Mouse (Mus musculus): ENCODE measurements at regions not wholly inside any gene's neighbourhood (a gene's known extent, or its start where the extent isn't known, plus 50 kb on each side); places are given as distances from the start of the nearest gene placed in this dataset.
"Not testable (repeated sequence)": the region's sequence is repeated elsewhere in the genome, so short reads cannot be mapped to it uniquely, and the experiment has no call there.

DNA sequence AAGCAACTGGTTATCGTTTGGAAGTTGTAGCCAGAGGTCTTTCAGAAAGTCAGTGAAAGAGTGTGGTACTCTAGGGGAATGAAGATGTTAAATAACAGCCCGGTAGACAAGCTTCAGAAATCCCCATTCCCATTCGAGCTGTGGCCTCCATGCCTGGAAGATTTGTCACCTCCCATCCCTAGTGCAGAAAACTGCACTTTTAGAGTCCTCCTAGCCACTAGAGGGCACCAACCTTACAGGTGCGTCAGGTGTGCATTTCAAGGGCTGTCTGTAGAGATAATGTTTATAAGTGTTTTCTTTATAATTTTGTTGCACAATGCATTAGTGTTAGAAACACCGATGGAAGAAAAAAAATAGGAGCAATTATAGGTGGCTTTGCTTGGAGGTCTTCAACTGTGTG lies 187.3 kb downstream of the Lyplal1 start:
- no peak for ATAC-seq (replicated peaks)
- H3K4me1 ChIP-seq = no peaks in the 10 kb centered on the region

DNA sequence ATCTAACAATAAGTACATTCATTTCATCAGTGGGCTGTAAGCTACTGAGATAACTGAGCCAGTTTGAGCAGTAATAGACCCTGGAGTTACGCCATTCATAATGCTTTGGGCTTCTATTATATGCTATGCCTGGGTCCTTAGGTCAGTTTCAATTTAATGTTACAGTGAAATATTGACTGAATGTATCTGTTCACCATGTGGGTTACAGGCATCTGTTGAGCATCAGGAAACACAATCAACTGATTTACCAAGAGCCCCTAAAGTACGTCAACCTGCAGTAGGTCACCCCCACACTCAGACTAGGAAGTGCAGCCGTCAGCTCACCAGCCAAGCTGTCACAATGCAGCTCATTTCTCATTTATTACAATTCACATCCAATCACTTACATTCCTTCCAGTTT lies 183.5 kb downstream of the Lyplal1 start:
- no peaks in the 10 kb centered on the region for H3K9me3 ChIP-seq
- WGBS = 86% methylated on average over 3 of the region's 3 CpGs
- H3K4me3 ChIP-seq = no peak overlapping the region
- no peaks in the 10 kb centered on the region for H3K4me1 ChIP-seq
- no peak overlapping the region for H3K4me2 ChIP-seq (replicated peaks)
- H3K27ac ChIP-seq (replicated peaks) = no peak overlapping the region
- no peak for ATAC-seq (replicated peaks)
- no peaks in the 10 kb centered on the region for H3K27me3 ChIP-seq
- H3K36me3 ChIP-seq = no peaks in the 10 kb centered on the region
- no peak overlapping the region for H3K9ac ChIP-seq (replicated peaks)

More for the DNA sequence above, 187.3 kb downstream of the Lyplal1 start:
- no peak overlapping the region for H3K4me3 ChIP-seq
- H3K36me3 ChIP-seq = no peaks in the 10 kb centered on the region
- H3K9me3 ChIP-seq = no peaks in the 10 kb centered on the region
- no peak overlapping the region for H3K9ac ChIP-seq (replicated peaks)
- no peak overlapping the region for H3K27ac ChIP-seq (replicated peaks)
- H3K4me2 ChIP-seq (replicated peaks) = no peak overlapping the region
- no peaks in the 10 kb centered on the region for H3K27me3 ChIP-seq
- 86% methylated on average over 5 of the region's 5 CpGs for WGBS

DNA sequence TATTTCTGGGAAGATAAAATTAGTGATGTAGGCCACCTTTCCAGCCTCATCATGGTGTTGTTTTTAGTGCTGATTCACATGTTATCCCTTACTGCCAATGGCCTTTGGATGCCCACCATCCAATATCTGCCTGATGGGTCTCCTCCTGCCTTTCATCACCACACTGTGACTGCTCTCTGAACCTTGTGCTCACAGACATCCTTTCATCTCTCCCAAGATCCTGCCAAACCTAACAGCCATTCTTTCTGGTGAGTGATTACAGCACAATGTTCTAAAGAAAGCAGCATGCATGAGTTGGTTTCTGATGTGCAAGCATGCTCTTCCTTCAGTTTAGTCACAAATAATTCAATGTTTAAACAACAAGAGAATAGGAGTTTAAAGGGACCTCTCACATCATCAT lies 180.1 kb downstream of the Lyplal1 start:
- Histone ChIP-seq H3K4me3 (no peak overlapping the region), H3K27ac (replicated peaks) (no peak overlapping the region), H3K4me1 (no peaks in the 10 kb centered on the region), H3K4me2 (replicated peaks) (no peak overlapping the region), H3K27me3 (no peaks in the 10 kb centered on the region), H3K9me3 (no peaks in the 10 kb centered on the region), H3K36me3 (no peaks in the 10 kb centered on the region), H3K9ac (replicated peaks) (no peak overlapping the region)
- no peak for ATAC-seq (replicated peaks)

DNA sequence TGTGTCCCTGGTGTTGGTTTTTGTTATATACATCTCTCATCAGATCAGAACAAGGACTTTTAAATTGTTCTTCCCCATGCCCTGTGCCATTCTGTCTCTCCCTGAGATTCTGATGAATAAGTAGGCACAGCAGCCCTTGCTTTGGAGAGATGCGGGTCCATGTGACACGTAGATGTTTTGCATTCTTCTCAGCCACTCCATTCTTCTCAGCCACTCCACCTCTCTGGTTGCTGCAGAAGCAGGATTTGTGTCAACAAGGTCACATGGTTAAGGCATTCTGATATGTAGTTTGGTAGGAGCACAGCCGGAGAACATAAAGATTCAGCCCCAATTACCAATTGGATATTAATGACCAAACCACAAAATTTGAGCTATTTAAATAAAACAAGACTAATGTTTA lies 177.2 kb downstream of the Lyplal1 start:
- Histone ChIP-seq H3K9ac (replicated peaks) (no peak overlapping the region), H3K36me3 (no peaks in the 10 kb centered on the region), H3K9me3 (no peaks in the 10 kb centered on the region), H3K4me1 (no peaks in the 10 kb centered on the region), H3K27ac (replicated peaks) (no peak overlapping the region), H3K4me2 (replicated peaks) (no peak overlapping the region), H3K27me3 (no peaks in the 10 kb centered on the region), H3K4me3 (no peak overlapping the region)
- 76% methylated on average over 3 of the region's 3 CpGs for WGBS
- ATAC-seq (replicated peaks) = no peak

DNA sequence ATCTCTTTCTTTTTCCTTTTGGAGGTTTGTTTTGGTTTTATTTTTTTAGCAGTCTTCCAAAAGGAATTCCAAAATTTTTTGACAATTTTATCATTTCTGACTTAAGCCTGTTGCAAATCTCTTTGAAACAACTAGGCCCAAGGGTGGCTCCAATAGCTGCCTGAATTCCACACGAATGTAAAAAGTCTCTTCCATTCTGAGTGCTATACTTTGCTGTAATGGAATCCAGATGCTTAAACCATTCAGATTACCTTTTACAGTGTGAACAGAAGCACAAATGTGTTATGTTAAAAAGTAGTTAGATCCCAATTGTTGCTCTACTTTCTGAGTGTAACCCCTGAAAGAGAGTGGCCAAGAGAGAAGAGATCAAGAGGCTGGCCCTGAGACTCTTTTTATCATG lies 176.6 kb downstream of the Lyplal1 start:
- ATAC-seq (replicated peaks) = no peak
- H3K4me2 ChIP-seq (replicated peaks) = no peak overlapping the region
- H3K9ac ChIP-seq (replicated peaks) = no peak overlapping the region
- no peaks in the 10 kb centered on the region for H3K9me3 ChIP-seq
- no peaks in the 10 kb centered on the region for H3K4me1 ChIP-seq
- no peaks in the 10 kb centered on the region for H3K36me3 ChIP-seq
- 73% methylated on average over 1 of the region's 1 CpGs for WGBS
- no peaks in the 10 kb centered on the region for H3K27me3 ChIP-seq
- no peak overlapping the region for H3K27ac ChIP-seq (replicated peaks)
- no peak overlapping the region for H3K4me3 ChIP-seq

DNA sequence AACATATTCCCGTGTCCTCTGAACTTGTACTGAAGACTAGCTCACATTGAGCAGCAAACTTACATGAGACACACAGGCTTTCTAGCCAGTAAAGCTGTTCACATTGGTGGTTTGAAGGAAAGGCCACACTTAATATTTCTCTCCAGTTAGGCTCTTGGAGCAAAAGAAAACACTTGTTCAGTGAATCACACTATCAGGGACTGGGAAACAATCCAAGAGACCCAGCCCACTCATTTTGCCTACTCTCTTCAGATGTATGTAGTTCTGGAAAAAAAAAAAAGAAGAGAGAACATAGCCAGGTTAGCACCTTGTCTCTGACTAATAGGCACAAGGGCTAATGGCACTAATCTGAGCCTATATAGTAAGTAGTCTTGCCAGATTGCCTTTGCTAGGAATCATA lies 165.9 kb downstream of the Lyplal1 start:
- no peak for ATAC-seq (replicated peaks)
- Histone ChIP-seq H3K9ac (replicated peaks) (no peak overlapping the region), H3K27ac (replicated peaks) (no peak overlapping the region), H3K27me3 (no peaks in the 10 kb centered on the region), H3K4me2 (replicated peaks) (no peak overlapping the region), H3K4me1 (no peaks in the 10 kb centered on the region), H3K9me3 (no peaks in the 10 kb centered on the region), H3K4me3 (no peak overlapping the region), H3K36me3 (no peaks in the 10 kb centered on the region)
- WGBS = 97% methylated on average over 1 of the region's 1 CpGs

DNA sequence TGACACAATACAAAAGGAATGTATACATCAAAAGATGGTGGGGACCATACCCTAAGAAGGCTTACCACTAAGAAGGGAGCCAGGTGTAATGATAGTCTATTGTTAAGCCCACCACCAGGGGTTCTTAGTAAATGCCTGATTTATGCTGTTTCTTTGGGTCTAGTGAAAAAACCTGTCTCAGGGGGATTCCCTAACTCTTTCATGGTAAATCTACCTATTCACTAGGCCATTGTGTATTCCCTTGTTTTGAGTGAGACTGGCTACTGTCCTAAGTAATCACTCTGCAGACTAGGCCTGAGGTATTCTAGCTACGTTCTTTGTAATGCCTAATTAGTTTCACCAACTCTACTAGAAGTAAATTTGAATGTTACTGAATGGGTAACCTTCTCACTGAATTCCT lies 161.3 kb downstream of the Lyplal1 start:
- WGBS = 5% methylated on average over 1 of the region's 1 CpGs
- not testable (repeated sequence) for H3K9me3 ChIP-seq; H3K36me3 ChIP-seq; H3K4me3 ChIP-seq; H3K27ac ChIP-seq (replicated peaks); H3K4me1 ChIP-seq; H3K9ac ChIP-seq (replicated peaks); H3K4me2 ChIP-seq (replicated peaks); H3K27me3 ChIP-seq; ATAC-seq (replicated peaks)

DNA sequence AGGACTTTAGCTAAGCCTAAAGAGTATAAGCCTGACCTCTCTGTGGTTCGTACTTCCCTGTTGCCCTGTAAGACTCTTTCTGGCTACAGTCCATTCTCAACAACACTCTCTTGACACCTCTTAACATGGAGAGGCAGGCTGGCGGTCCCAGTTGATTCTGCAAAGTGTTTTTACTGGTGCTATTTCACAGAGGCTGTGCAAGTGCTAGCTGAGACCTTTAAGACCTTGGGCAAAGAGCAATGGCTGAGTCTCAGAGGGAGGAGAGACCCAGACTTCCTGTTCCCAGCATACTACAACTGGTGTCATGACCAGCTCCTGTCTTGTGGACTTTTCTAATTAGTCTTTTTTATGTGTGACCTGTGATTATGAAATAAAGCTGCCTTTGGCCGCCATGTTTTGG lies 159.6 kb downstream of the Lyplal1 start:
- 0 out of 2 replicates have a peak, but pooled peaks cover 2% of the 10 kb centered on the region for H3K4me1 ChIP-seq
- 85% methylated on average over 3 of the region's 3 CpGs for WGBS
- no peaks in the 10 kb centered on the region for H3K9me3 ChIP-seq
- no peak overlapping the region for H3K27ac ChIP-seq (replicated peaks)
- no peak for ATAC-seq (replicated peaks)
- no peaks in the 10 kb centered on the region for H3K36me3 ChIP-seq
- H3K4me3 ChIP-seq = no peak overlapping the region
- H3K9ac ChIP-seq (replicated peaks) = no peak overlapping the region
- no peak overlapping the region for H3K4me2 ChIP-seq (replicated peaks)
- no peaks in the 10 kb centered on the region for H3K27me3 ChIP-seq

DNA sequence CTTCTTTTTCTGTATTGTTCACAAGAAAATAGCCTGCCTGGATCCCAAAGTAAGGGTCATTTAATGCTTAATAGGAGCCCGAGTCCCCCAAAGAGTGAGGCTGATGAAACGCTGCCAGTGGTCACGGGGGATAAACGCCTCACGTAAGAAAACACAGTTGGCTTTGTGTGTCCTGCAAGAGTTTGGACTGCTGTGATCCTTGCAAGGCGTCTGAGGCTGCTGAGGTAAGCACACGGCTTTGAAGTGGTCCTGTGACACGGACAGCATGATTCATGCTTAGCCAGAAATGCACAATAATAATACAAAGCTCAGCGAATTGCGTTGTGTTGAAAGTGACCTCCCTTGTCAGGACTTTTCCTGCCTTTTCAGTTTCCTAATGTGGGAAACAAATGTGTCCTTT lies 158.8 kb downstream of the Lyplal1 start:
- WGBS = 22% methylated on average over 10 of the region's 10 CpGs
- ATAC-seq (replicated peaks) = no peak
- 0 out of 2 replicates have a peak, but pooled peaks cover 2% of the 10 kb centered on the region for H3K4me1 ChIP-seq
- no peaks in the 10 kb centered on the region for H3K36me3 ChIP-seq
- H3K4me3 ChIP-seq = no peak overlapping the region
- H3K4me2 ChIP-seq (replicated peaks) = no peak overlapping the region
- no peaks in the 10 kb centered on the region for H3K9me3 ChIP-seq
- H3K27me3 ChIP-seq = no peaks in the 10 kb centered on the region
- no peak overlapping the region for H3K27ac ChIP-seq (replicated peaks)
- H3K9ac ChIP-seq (replicated peaks) = no peak overlapping the region

DNA sequence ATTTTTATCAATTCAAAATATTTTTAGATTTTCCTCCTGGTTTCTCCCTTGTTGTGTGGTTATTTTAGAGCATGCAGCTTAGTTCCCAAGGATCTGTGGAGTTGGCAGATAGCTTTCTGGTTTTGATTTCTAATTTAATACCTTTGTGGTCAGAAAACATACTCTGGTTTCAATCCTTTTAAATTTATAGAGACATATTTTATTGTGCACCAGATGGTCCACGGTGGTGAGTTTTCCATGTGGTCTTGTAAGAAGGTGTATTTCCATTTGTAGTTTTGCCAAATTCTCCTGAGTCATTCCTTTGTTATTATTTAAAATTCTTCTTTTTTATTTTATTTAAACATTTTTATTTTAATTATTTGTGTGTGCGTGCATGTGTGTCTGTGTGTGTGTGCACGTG lies 154.5 kb downstream of the Lyplal1 start:
- H3K27me3 ChIP-seq = no peaks in the 10 kb centered on the region
- WGBS = 89% methylated on average over 3 of the region's 3 CpGs
- no peak overlapping the region for H3K9ac ChIP-seq (replicated peaks)
- H3K4me1 ChIP-seq = 0 out of 2 replicates have a peak, but pooled peaks cover 2% of the 10 kb centered on the region
- ATAC-seq (replicated peaks) = no peak
- H3K9me3 ChIP-seq = no peaks in the 10 kb centered on the region
- no peak overlapping the region for H3K27ac ChIP-seq (replicated peaks)
- H3K4me3 ChIP-seq = no peak overlapping the region
- no peaks in the 10 kb centered on the region for H3K36me3 ChIP-seq
- H3K4me2 ChIP-seq (replicated peaks) = no peak overlapping the region

DNA sequence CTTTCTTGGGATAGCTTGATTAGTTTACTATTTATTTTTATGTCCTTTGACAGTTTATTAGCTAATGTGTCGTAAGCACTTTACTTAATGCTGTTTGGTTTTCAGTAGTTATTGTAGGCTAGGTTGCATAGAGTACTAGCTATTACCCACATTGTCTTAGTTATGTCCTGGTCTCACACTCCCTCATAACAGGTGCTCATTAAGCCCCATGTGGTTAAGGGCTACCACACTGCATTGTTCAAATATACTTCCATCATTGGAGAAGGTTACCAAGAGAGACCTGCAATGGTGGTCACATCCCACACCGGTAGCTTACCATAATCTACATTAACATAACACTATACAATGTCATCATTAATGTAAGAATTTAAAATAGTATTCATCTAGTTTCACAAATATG lies 153.3 kb downstream of the Lyplal1 start:
- Histone ChIP-seq H3K4me3 (no peak overlapping the region), H3K27ac (replicated peaks) (no peak overlapping the region), H3K36me3 (no peaks in the 10 kb centered on the region), H3K9ac (replicated peaks) (no peak overlapping the region), H3K4me1 (no peaks in the 10 kb centered on the region), H3K27me3 (no peaks in the 10 kb centered on the region), H3K4me2 (replicated peaks) (no peak overlapping the region), H3K9me3 (no peaks in the 10 kb centered on the region)
- WGBS = 95% methylated on average over 2 of the region's 2 CpGs
- no peak for ATAC-seq (replicated peaks)

DNA sequence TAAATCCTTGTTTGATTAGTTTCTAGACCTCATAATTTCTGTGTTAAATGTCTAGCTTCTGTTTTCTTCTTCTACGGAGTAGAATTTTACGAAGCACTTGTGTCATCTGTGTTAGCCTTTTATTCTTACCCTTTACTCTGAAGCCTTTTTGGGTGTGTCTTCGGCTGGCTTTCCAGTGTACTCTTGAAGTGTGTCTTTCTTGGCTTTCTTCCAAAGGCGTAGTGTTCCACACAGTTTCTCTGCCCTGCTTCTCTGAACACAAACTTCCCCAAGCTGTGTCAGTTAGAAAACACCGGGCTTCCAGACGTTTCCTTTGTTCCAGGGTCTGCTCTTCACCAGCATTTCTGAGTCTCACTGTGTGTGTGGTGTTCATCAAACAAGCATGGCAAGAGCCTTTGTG lies 152.7 kb downstream of the Lyplal1 start:
- Histone ChIP-seq H3K27ac (replicated peaks) (no peak overlapping the region), H3K9ac (replicated peaks) (no peak overlapping the region), H3K4me1 (no peaks in the 10 kb centered on the region), H3K4me2 (replicated peaks) (no peak overlapping the region), H3K27me3 (no peaks in the 10 kb centered on the region), H3K4me3 (no peak overlapping the region), H3K9me3 (no peaks in the 10 kb centered on the region), H3K36me3 (no peaks in the 10 kb centered on the region)
- WGBS = 65% methylated on average over 6 of the region's 6 CpGs
- ATAC-seq (replicated peaks) = no peak

DNA sequence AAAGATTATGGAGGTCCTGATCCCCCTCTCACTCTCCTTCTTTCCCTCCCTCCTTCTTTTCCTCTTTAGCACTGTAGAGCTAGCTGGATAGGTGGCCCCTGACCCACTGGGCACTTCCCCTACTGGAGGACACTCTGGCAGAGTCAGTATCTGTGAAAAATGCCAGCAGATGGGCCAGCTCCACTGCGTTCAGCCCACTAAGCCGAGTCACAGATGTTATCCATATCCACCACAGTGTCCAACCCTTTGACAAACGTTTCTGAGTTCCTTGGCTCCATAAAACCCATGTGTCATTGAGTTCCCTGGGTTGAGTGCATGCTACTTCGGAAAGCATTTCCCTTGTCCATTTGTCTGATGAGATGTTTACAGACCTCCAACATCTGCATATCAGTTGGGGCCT lies 149.9 kb downstream of the Lyplal1 start:
- no peak overlapping the region for H3K9ac ChIP-seq (replicated peaks)
- no peaks in the 10 kb centered on the region for H3K9me3 ChIP-seq
- WGBS = 92% methylated on average over 4 of the region's 4 CpGs
- no peaks in the 10 kb centered on the region for H3K27me3 ChIP-seq
- H3K36me3 ChIP-seq = no peaks in the 10 kb centered on the region
- no peak for ATAC-seq (replicated peaks)
- H3K4me2 ChIP-seq (replicated peaks) = no peak overlapping the region
- no peak overlapping the region for H3K27ac ChIP-seq (replicated peaks)
- H3K4me3 ChIP-seq = no peak overlapping the region
- H3K4me1 ChIP-seq = no peaks in the 10 kb centered on the region
